Mouse (Mus musculus) left cerebral cortex, postnatal 14 days (tissue): ENCODE measurements around the gene Cdkal1. TPM values are rescaled to one million over a fixed set of nuclear protein-coding genes. Genes with fewer than 3 reads are reported as not detected.

ENCODE experiments used
- DNase-seq, 2 experiments: peaks; one replicate each; pipeline ENCODE4 v3.0.0; 2021 to 2022; ENCODE audit warnings: low spot score in 2 of 2, mixed read lengths in 1 of 2
- intact Hi-C: fragments of 180-260 bp; cut with DNase I; formaldehyde crosslinking; loops from one replicate; pipeline ENCODE4 v1.15.1; 2025
- long read RNA-seq, 2 experiments: library from polyadenylated mRNA; stranded (forward); transcript quantifications; one replicate each; pipeline ENCODE4 v2.0.0; 2021
- total RNA-seq, 2 experiments: library from RNA; stranded (reverse); gene quantifications; 2 replicates each; pipeline ENCODE4 v1.2.3; 2021

Cdkal1 gene
- 10 to 100 TPM; 16.5 to 19.7 TPM for total RNA-seq
- long read RNA-seq, experiment 1, transcript Cdkal1-201 (16 exons, 2,629 nt): major isoform, 13 of 17 reads
- long read RNA-seq, experiment 1, partial matches to known transcripts: 0 of 17 reads
- long read RNA-seq, experiment 1, other reads (novel, unspliced or antisense): 4 of 17 reads
- long read RNA-seq, experiment 2, transcript Cdkal1-201 (16 exons, 2,629 nt): major isoform, 8 of 11 reads
- long read RNA-seq, experiment 2, partial matches to known transcripts: 2 of 11 reads
- long read RNA-seq, experiment 2, other reads (novel, unspliced or antisense): 1 of 11 reads

GRCm38 (mm10) chr13:29855281-29856031 lies at the start of gene Cdkal1:
Gene Cdkal1, minus strand, starts transcription at chr13:29855674.
- intact Hi-C loops: loop anchor here (5.0 kb wide), 3 partner anchors 127 to 407 kb away; no protein-coding TSS in a partner anchor
- peak; percentile 80 to 84 for DNase-seq

- intact Hi-C loops: no loop called here
- no peak for DNase-seq
Measured at GRCm38 (mm10) chr13:29903341-29903740, 47.9 kb upstream of the Cdkal1 start.

GRCm38 (mm10) chr13:29902676-29903075 lies 47.2 kb upstream of the Cdkal1 start:
- intact Hi-C loops: no loop called here
- DNase-seq: no peak

DNA sequence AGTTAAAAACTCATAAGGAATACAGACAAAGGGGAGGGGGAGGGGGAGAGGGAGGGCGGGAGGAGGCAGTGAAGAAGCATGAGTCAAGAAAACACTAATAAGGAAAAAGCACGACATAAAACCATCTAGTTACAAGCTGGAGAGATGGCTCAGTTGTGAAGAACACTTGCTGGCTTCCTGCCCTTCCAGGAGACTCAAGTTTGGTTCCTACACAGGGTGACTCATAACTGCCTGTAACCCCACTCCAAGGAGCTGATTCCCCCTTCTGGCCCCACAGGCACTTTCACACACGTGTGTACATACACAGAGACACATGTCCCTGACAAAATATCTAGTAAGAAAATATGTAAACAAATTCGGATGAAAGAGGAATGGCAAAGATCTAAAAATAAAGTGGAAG lies 46.2 kb upstream of the Cdkal1 start:
- no peak for DNase-seq
- intact Hi-C loops: no loop called here

GRCm38 (mm10) chr13:29866780-29867179 lies 11.3 kb upstream of the Cdkal1 start:
- DNase-seq: no peak
- intact Hi-C loops: no loop called here

- DNase-seq: no peak
- intact Hi-C loops: no loop called here
Measured at GRCm38 (mm10) chr13:29864331-29864730, 8.9 kb upstream of the Cdkal1 start.

DNA sequence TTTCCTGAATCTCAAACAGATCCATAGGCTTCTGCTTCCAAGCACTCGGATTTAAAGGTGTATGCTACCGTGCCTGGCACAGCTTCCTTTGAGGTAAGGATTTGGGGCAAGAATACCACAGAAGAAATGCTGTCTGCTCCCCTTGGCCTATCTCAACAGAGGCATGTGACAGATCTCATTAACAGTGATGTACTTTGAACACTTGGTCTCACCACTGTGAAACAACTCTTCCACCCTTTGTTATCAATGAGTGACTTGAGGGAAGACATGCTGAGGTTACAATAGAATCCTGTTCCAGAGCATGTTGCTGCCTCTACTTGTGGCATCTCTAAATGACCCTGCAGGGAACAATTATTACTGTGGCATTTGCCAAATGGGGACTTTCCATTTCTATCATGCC lies 4.6 kb upstream of the Cdkal1 start:
- DNase-seq: no peak
- intact Hi-C loops: no loop called here

DNA sequence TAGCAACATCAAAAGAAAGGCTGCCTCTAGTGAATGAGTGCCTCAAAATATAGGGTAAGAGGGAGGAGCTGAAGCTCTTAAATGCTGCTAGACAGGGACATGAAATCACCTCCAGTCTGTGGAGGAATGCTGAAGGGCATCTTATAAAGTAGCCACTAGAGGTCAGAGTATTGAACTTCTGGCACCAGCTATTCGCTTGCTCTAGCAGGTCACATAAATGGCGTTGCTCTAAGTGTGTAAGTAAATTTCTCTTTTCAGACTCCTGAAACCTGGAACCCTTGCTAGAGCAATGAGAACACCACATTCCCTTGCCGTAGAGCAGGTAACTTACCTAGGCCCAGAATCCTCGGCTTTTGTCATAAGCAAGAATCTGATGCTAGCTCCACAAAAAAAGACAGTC lies 2.0 kb upstream of the Cdkal1 start:
- intact Hi-C loops: loop anchor here (5.0 kb wide), 3 partner anchors 125 to 405 kb away; no protein-coding TSS in a partner anchor

DNA sequence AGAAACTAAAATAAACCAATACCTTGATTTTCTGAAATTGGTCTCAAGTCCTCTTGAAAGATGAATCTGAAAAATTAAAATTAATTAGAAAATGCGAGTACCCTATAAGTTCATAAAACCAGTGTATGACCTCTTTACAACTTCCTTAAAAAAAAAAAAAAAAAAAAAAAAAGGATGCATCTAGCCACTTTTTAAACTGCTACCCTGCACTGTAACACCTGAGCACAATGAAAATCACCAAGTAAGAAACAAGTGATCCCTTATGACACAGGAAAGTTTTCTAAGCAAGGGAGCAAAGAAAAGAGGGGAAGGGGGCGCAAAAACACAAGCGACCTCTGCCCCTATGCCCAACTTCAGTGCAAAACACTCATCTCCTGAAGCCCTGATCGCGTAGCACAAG lies 598 bp downstream of the Cdkal1 start:
- intact Hi-C loops: loop anchor here (5.0 kb wide), 3 partner anchors 127 to 407 kb away; no protein-coding TSS in a partner anchor
- no peak for DNase-seq

More for the DNA sequence above, 2.0 kb upstream of the Cdkal1 start:
- DNase-seq: peak; percentile 30

GRCm38 (mm10) chr13:29838409-29839047 lies 16.9 kb downstream of the Cdkal1 start:
- DNase-seq: peak; percentile 25 to 44
- intact Hi-C loops: loop anchor here (2.0 to 5.0 kb wide), 3 partner anchors 880 to 1436 kb away; no protein-coding TSS in a partner anchor

DNA sequence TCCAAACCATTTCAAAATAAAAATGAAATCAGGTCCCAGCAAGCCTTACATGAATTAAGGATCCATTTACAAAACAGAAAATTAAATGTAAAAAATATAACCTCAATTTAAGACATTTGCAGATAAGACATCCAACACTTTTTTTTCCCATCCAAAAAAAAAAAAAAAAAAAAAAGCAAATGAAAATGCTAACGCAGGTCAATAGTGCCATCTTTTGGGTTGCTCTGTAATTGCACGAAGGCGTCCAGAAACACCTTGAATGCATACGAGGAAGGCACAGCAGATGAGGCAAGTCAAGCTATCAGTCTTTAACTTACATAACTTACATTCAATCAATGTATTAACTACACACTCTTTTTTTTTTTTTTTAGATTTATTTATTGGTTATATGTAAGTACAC lies 20.3 kb downstream of the Cdkal1 start:
- intact Hi-C loops: loop anchor here (5.0 kb wide), 2 partner anchors 1418 to 1433 kb away; no protein-coding TSS in a partner anchor

GRCm38 (mm10) chr13:29833751-29834150 lies 21.7 kb downstream of the Cdkal1 start:
- intact Hi-C loops: no loop called here
- no peak for DNase-seq

More for the DNA sequence above, 20.3 kb downstream of the Cdkal1 start:
- peak; percentile 64 to 73 for DNase-seq

DNA sequence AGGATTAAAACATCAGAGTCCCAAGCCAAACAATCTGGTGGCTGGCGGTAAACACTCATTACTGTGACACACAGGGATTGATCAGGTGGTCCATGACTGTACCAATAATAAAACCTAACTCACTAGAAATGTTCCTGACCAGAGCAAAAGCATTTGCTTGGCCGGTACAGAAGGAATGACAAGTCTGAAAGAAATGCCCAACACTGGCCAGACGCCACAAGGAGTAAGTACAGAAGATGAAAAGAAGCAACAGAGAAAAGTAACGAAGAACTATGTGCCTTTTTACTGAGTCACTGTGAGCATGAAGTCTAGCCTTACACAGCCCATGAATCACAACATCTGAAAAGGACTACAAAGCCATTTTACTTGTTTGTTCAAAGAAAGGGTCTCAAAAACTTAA lies 24.3 kb downstream of the Cdkal1 start:
- DNase-seq: no peak
- intact Hi-C loops: no loop called here

DNA sequence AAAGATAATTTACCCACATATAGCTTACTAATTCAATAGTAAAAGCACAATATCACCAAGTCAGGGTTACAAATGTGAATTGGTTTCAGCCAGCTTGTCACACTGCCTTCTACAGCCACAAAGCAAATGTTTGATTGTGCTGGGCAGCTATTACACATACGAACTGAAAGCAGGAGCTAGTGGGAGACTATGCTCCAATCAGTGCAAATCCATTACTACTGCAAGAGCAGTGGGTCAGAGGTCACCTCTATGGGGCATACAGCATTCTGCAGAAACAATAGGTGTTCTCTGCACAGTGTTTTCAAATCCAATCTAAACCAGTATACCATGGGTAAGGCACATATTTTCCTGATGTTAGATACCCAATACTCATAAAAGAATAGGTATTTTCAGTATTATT lies 27.4 kb downstream of the Cdkal1 start:
- DNase-seq: no peak
- intact Hi-C loops: no loop called here

- DNase-seq: no peak
- intact Hi-C loops: no loop called here
Measured at GRCm38 (mm10) chr13:29826469-29826868, 29.0 kb downstream of the Cdkal1 start.

GRCm38 (mm10) chr13:29826041-29826440 lies 29.4 kb downstream of the Cdkal1 start:
- intact Hi-C loops: no loop called here
- no peak for DNase-seq

GRCm38 (mm10) chr13:29824797-29825196 lies 30.7 kb downstream of the Cdkal1 start:
- intact Hi-C loops: no loop called here
- no peak for DNase-seq

DNA sequence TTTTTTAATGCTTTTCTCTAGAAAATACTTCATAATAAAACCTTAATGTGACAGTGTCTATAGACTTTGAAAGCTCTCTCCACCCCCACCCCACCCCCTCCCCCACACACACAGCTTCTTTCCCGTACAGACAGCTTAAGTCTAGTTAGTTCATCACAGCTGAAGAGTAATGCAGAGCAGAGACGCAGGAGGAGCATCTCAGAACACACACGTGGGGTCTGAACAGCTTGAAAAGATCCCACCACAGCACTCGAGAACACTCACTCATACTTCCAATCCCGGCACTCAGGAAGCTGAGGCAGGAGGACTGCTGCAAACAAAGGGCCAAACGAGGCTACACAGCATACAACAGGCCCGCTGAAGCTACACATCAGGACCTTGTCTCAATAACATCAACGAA lies 31.1 kb downstream of the Cdkal1 start:
- intact Hi-C loops: no loop called here

GRCm38 (mm10) chr13:29823906-29824305 lies 31.6 kb downstream of the Cdkal1 start:
- intact Hi-C loops: no loop called here
- peak; percentile 47 to 69 for DNase-seq

More for the DNA sequence above, 31.1 kb downstream of the Cdkal1 start:
- peak in 1 of 2 experiments; percentile 45 for DNase-seq

GRCm38 (mm10) chr13:29823487-29823886 lies 32.0 kb downstream of the Cdkal1 start:
- intact Hi-C loops: no loop called here
- DNase-seq: no peak
